Mouse (Mus musculus) intestine, embryonic 16.5 days (tissue): ENCODE measurements around the gene Mbtd1. TPM values are rescaled to one million over a fixed set of nuclear protein-coding genes. Genes with fewer than 3 reads are reported as not detected.

ENCODE experiments used
- ATAC-seq: fragments of 200-750 bp; cut with Nextera tagmentation; 2 replicates; pipeline ENCODE4 v1.8.0; 2017; ENCODE audit warnings: moderate TSS enrichment, moderate library complexity
- H3K27ac ChIP-seq: fragments of 300-500 bp; sonication (generic); 2 replicates; pipeline ENCODE4 v1.5.1; 2014; ENCODE audit warnings: mild to moderate bottlenecking, low read length
- H3K27me3 ChIP-seq: fragments of 300-500 bp; sonication (generic); replicated peaks from 2 replicates; pipeline ENCODE4 v1.6.1; 2014; ENCODE audit warnings: low read length, control low read depth, mixed read lengths; ENCODE audit not compliant: control insufficient read depth, insufficient read depth
- H3K36me3 ChIP-seq: fragments of 300-500 bp; sonication (generic); 2 replicates; pipeline ENCODE4 v1.6.1; 2014; ENCODE audit warnings: low read length, control low read depth; ENCODE audit not compliant: control insufficient read depth, insufficient read depth
- H3K4me1 ChIP-seq: fragments of 300-500 bp; sonication (generic); 2 replicates; pipeline ENCODE4 v1.6.1; 2014; ENCODE audit warnings: low read length, control low read depth, mixed read lengths; ENCODE audit not compliant: control insufficient read depth, insufficient read depth
- H3K4me2 ChIP-seq: fragments of 300-500 bp; sonication (generic); 2 replicates; pipeline ENCODE4 v1.6.1; 2014; ENCODE audit warnings: low read depth, low read length, control low read depth
- H3K4me3 ChIP-seq: fragments of 300-500 bp; sonication (generic); 2 replicates; pipeline ENCODE4 v1.5.1; 2014; ENCODE audit warnings: mild to moderate bottlenecking, low read length
- H3K9ac ChIP-seq: fragments of 300-500 bp; sonication (generic); 2 replicates; pipeline ENCODE4 v1.6.1; 2014; ENCODE audit warnings: low read depth, low read length
- H3K9me3 ChIP-seq: fragments of 300-500 bp; sonication (generic); 2 replicates; pipeline ENCODE4 v1.6.1; 2016; ENCODE audit warnings: low read length, control low read depth; ENCODE audit not compliant: control insufficient read depth
- WGBS: fragments of 180-500 bp; shearing (Covaris S2); extraction: QIAGEN DNeasy Blood & Tissue Kit; methylation state at CpG from one replicate; pipeline ENCODE4 v1.1.7; 2014; 5-methylcytosine and 5-hydroxymethylcytosine counted together
- polyA plus RNA-seq: library from polyadenylated mRNA; unstranded; fragments of >200 nt; fragmentation: Nextera tagmentation; extraction: Ambion mirVana; gene quantifications from 2 replicates; pipeline ENCODE4 v1.2.1, GENCODE M21; 2015

The Mbtd1 gene
- polyA plus RNA-seq, 1 experiment from 2014 or later = 17.3 TPM

GRCm38 (mm10) chr11:93969799-93970198, 84.1 kb downstream of the Mbtd1 start:
- Histone ChIP-seq H3K4me2 (no peak overlapping the region), H3K4me3 (no peak overlapping the region)
- 56% methylated on average over 1 of the region's 1 CpGs for WGBS

GRCm38 (mm10) chr11:93972951-93973350, 87.3 kb downstream of the Mbtd1 start:
- 88% methylated on average over 5 of the region's 5 CpGs for WGBS
- H3K36me3 ChIP-seq = no peaks in the 10 kb centered on the region
- H3K27ac ChIP-seq = no peak overlapping the region
- H3K9ac ChIP-seq = no peak overlapping the region
- no peak for ATAC-seq
- no peaks in the 10 kb centered on the region for H3K9me3 ChIP-seq
- H3K4me1 ChIP-seq = peaks cover 3% of the 10 kb centered on the region
- H3K27me3 ChIP-seq = no peaks in the 10 kb centered on the region
- no peak overlapping the region for H3K4me2 ChIP-seq
- no peak overlapping the region for H3K4me3 ChIP-seq

More at GRCm38 (mm10) chr11:93969799-93970198, 84.1 kb downstream of the Mbtd1 start:
- Histone ChIP-seq H3K27me3 (no peaks in the 10 kb centered on the region), H3K9me3 (no peaks in the 10 kb centered on the region), H3K4me1 (peaks cover 3% of the 10 kb centered on the region), H3K27ac (no peak overlapping the region), H3K9ac (no peak overlapping the region), H3K36me3 (peaks cover 6% of the 10 kb centered on the region; the same call in 1 of the 2 replicates)
- ATAC-seq = no peak

GRCm38 (mm10) chr11:93979502-93980049, 93.9 kb downstream of the Mbtd1 start:
- Histone ChIP-seq H3K4me3 (no peak overlapping the region), H3K27me3 (no peaks in the 10 kb centered on the region), H3K9ac (no peak overlapping the region), H3K27ac (no peak overlapping the region), H3K9me3 (no peaks in the 10 kb centered on the region), H3K4me1 (no peaks in the 10 kb centered on the region), H3K4me2 (no peak overlapping the region), H3K36me3 (no peaks in the 10 kb centered on the region)
- WGBS = 25% methylated on average over 6 of the region's 6 CpGs
- ATAC-seq = no peak

GRCm38 (mm10) chr11:93984619-93985018, 99.0 kb downstream of the Mbtd1 start:
- no peak for ATAC-seq
- 91% methylated on average over 3 of the region's 3 CpGs for WGBS
- Histone ChIP-seq H3K4me2 (no peak overlapping the region), H3K27me3 (no peaks in the 10 kb centered on the region), H3K9ac (no peak overlapping the region), H3K9me3 (no peaks in the 10 kb centered on the region), H3K4me1 (peaks cover 19% of the 10 kb centered on the region), H3K36me3 (no peaks in the 10 kb centered on the region), H3K27ac (no peak overlapping the region), H3K4me3 (no peak overlapping the region)

DNA sequence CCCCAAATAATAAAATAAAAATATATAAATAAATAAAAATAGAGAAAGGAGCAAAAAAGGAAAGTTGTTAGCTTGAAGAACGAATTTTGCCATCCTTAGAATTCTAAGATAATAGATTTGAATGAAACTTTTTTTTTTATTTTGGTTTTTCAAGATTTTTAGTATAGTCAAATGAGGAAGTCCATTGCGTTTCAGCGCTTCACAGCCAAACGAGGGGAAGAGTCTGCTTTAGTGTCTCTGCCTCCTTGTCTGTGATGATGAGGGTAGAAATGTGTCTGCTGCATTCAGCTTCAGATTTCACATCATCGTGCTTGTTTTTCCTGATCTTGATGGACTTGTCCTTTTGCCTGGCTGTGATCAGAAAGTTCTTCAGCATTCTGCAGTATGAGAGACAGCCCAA, 99.6 kb downstream of the Mbtd1 start:
- H3K4me1 ChIP-seq = peaks cover 19% of the 10 kb centered on the region
- H3K27me3 ChIP-seq = no peaks in the 10 kb centered on the region
- no peak overlapping the region for H3K4me2 ChIP-seq
- no peaks in the 10 kb centered on the region for H3K9me3 ChIP-seq
- no peak overlapping the region for H3K4me3 ChIP-seq
- H3K27ac ChIP-seq = no peak overlapping the region
- ATAC-seq = no peak
- no peaks in the 10 kb centered on the region for H3K36me3 ChIP-seq
- no peak overlapping the region for H3K9ac ChIP-seq
- WGBS = 83% methylated on average over 5 of the region's 5 CpGs

- no peaks in the 10 kb centered on the region for H3K36me3 ChIP-seq
- peaks cover 19% of the 10 kb centered on the region for H3K4me1 ChIP-seq
- no peak overlapping the region for H3K4me2 ChIP-seq
- H3K9me3 ChIP-seq = no peaks in the 10 kb centered on the region
- no peak overlapping the region for H3K9ac ChIP-seq
- no peak for ATAC-seq
- no peak overlapping the region for H3K4me3 ChIP-seq
- no peaks in the 10 kb centered on the region for H3K27me3 ChIP-seq
- no peak overlapping the region for H3K27ac ChIP-seq
Observed at GRCm38 (mm10) chr11:93986298-93986697, 100.6 kb downstream of the Mbtd1 start.

- ATAC-seq = no peak
- no peak overlapping the region for H3K9ac ChIP-seq
- 83% methylated on average over 4 of the region's 4 CpGs for WGBS
Observed at GRCm38 (mm10) chr11:93987026-93987425, 101.4 kb downstream of the Mbtd1 start.

GRCm38 (mm10) chr11:93987625-93988327, 102.1 kb downstream of the Mbtd1 start:
- Histone ChIP-seq H3K27ac (peak overlapping the region; percentile 81), H3K4me3 (no peak overlapping the region), H3K4me1 (peaks cover 19% of the 10 kb centered on the region), H3K9ac (no peak overlapping the region), H3K27me3 (no peaks in the 10 kb centered on the region), H3K9me3 (no peaks in the 10 kb centered on the region), H3K4me2 (no peak overlapping the region), H3K36me3 (no peaks in the 10 kb centered on the region)
- WGBS = 59% methylated on average over 8 of the region's 8 CpGs
- ATAC-seq = peak; percentile 55

More at GRCm38 (mm10) chr11:93987026-93987425, 101.4 kb downstream of the Mbtd1 start:
- Histone ChIP-seq H3K9me3 (no peaks in the 10 kb centered on the region), H3K4me3 (no peak overlapping the region), H3K27me3 (no peaks in the 10 kb centered on the region), H3K36me3 (no peaks in the 10 kb centered on the region), H3K4me1 (peaks cover 19% of the 10 kb centered on the region), H3K4me2 (no peak overlapping the region), H3K27ac (peak overlapping the region; percentile 81)

DNA sequence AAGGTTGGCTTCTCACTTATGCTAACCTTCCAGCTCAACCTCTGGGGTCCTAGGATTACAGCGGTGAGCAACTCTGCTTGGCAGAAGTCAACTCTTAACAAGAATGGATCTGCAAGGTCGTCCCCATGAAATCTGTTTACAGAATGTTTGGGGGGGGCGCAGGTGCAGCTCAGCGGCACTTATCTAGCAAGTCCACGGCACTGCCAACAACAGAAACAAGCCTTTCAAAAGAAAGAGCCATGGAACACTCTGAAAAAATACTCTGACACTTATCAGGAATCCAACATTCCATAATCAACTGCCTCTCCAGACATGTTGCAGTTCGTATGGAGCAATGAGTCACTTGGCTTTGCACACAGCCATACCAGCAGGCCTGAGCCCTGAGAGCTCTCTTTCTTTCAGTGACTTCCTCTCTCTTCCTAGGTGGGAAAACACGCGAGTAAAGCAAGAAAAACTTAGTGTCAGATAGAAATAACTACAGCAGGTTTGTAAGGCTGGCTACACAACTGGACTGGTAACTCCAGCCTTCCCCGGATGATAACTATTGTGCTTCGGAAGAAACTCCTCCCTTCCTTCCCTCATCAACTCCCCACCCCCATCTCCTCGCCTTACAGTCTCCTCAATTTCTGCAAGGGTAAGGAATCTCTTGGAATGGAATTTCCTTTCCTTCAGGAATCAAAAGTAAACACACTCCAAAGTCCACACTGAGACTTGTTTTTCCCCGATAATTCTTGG, 102.8 kb downstream of the Mbtd1 start:
- Histone ChIP-seq H3K4me1 (peaks cover 19% of the 10 kb centered on the region), H3K27me3 (no peaks in the 10 kb centered on the region), H3K9me3 (no peaks in the 10 kb centered on the region), H3K36me3 (no peaks in the 10 kb centered on the region), H3K4me2 (no peak overlapping the region), H3K9ac (no peak overlapping the region), H3K27ac (peak overlapping the region; percentile 72), H3K4me3 (no peak overlapping the region)
- 44% methylated on average over 12 of the region's 12 CpGs for WGBS
- peak; percentile 64 for ATAC-seq
